Mouse (Mus musculus): ENCODE measurements at regions not wholly inside any gene's neighbourhood (a gene's known extent, or its start where the extent isn't known, plus 50 kb on each side); places are given as distances from the start of the nearest gene placed in this dataset.

GRCm38 (mm10) chr1:35880562-35881265 is 187.5 kb upstream of the Hs6st1 start:
- no peak for TF ChIP-seq CTCF (IDR thresholded peaks at IDR 0.05; ENCODE audit: extremely low read depth, insufficient read length, insufficient replicate concordance, low read depth, low read length)
- TF ChIP-seq POLR2A (IDR thresholded peaks at IDR 0.05; ENCODE audit: low read depth, low read length) = no peak
